Mouse (Mus musculus) midbrain, embryonic 11.5 days (tissue): ENCODE results near the gene Ube2h. TPM values are rescaled to one million over a fixed set of nuclear protein-coding genes. Genes with fewer than 3 reads are reported as not detected.

Experiments used
- ATAC-seq: fragments of 200-750 bp; cut with Nextera tagmentation; 2 replicates; pipeline ENCODE4 v1.8.0; 2017; ENCODE audit warnings: moderate TSS enrichment, moderate library complexity; ENCODE audit not compliant: low FRiP score
- DNase-seq: peaks from one replicate; pipeline ENCODE4 v3.0.0; 2015; ENCODE audit warnings: low spot score; ENCODE audit errors: missing footprints
- H3K27ac ChIP-seq: fragments of 300-500 bp; sonication (generic); 2 replicates; pipeline ENCODE4 v1.5.1; 2014; ENCODE audit warnings: low read depth, low read length
- H3K27me3 ChIP-seq: fragments of 300-500 bp; sonication (generic); 2 replicates; pipeline ENCODE4 v1.6.1; 2014; ENCODE audit warnings: mild to moderate bottlenecking, low read length, moderate library complexity, mixed read lengths; ENCODE audit not compliant: control insufficient read depth, insufficient read depth
- H3K36me3 ChIP-seq: fragments of 300-500 bp; sonication (generic); 2 replicates; pipeline ENCODE4 v1.6.1; 2014; ENCODE audit warnings: mild to moderate bottlenecking, low read length, moderate library complexity, mixed read lengths; ENCODE audit not compliant: control insufficient read depth, insufficient read depth
- H3K4me1 ChIP-seq: fragments of 300-500 bp; sonication (generic); 2 replicates; pipeline ENCODE4 v1.6.1; 2014; ENCODE audit warnings: low read length; ENCODE audit not compliant: control insufficient read depth, insufficient read depth
- H3K4me2 ChIP-seq: fragments of 300-500 bp; sonication (generic); 2 replicates; pipeline ENCODE4 v1.6.1; 2014; ENCODE audit warnings: mild to moderate bottlenecking, moderate library complexity
- H3K4me3 ChIP-seq: fragments of 300-500 bp; sonication (generic); 2 replicates; pipeline ENCODE4 v1.5.1; 2014; ENCODE audit warnings: low read depth, low read length
- H3K9ac ChIP-seq: fragments of 300-500 bp; sonication (generic); 2 replicates; pipeline ENCODE4 v1.6.1; 2014; ENCODE audit warnings: low read length
- H3K9me3 ChIP-seq: fragments of 300-500 bp; sonication (generic); 2 replicates; pipeline ENCODE4 v1.6.1; 2016; ENCODE audit warnings: low read length; ENCODE audit not compliant: control insufficient read depth
- WGBS: fragments of 180-500 bp; shearing (Covaris S2); extraction: QIAGEN DNeasy Blood & Tissue Kit; methylation state at CpG from one replicate; pipeline ENCODE4 v1.1.7; 2014; 5-methylcytosine and 5-hydroxymethylcytosine counted together
- polyA plus RNA-seq: library from polyadenylated mRNA; unstranded; fragments of >200 nt; fragmentation: Nextera tagmentation; extraction: Ambion mirVana; gene quantifications from 2 replicates; pipeline ENCODE4 v1.2.1, GENCODE M21; 2014

The Ube2h gene
- polyA plus RNA-seq, 1 experiment from 2014 or later = 52.3 TPM

- DNase-seq (peak; percentile 66), ATAC-seq (no peak)
- H3K36me3 ChIP-seq = no peaks in the 10 kb centered on the region; the same call in 1 of the 2 replicates
- H3K4me1 ChIP-seq = peaks cover 4% of the 10 kb centered on the region
- H3K9ac ChIP-seq = no peak overlapping the region
- 89% methylated on average over 7 of the region's 7 CpGs for WGBS
- H3K9me3 ChIP-seq = no peaks in the 10 kb centered on the region
- H3K27ac ChIP-seq = no peak overlapping the region
- H3K27me3 ChIP-seq = no peaks in the 10 kb centered on the region
- no peak overlapping the region for H3K4me2 ChIP-seq
- no peak overlapping the region for H3K4me3 ChIP-seq
Measured at GRCm38 (mm10) chr6:30267486-30267885, 36.9 kb downstream of the Ube2h start.

GRCm38 (mm10) chr6:30265402-30265801, 38.9 kb downstream of the Ube2h start:
- ATAC-seq (no peak), DNase-seq (peak; percentile 35)
- no peak overlapping the region for H3K4me3 ChIP-seq
- no peak overlapping the region for H3K9ac ChIP-seq
- no peaks in the 10 kb centered on the region; the same call in 1 of the 2 replicates for H3K36me3 ChIP-seq
- H3K27ac ChIP-seq = no peak overlapping the region
- no peaks in the 10 kb centered on the region for H3K4me1 ChIP-seq
- no peak overlapping the region for H3K4me2 ChIP-seq
- WGBS = 90% methylated on average over 4 of the region's 4 CpGs
- H3K27me3 ChIP-seq = no peaks in the 10 kb centered on the region
- H3K9me3 ChIP-seq = no peaks in the 10 kb centered on the region

- no peaks in the 10 kb centered on the region for H3K4me1 ChIP-seq
- no peak overlapping the region for H3K4me2 ChIP-seq
- WGBS = 90% methylated on average over 4 of the region's 4 CpGs
- H3K27me3 ChIP-seq = no peaks in the 10 kb centered on the region
- no peak overlapping the region for H3K9ac ChIP-seq
- no peak overlapping the region for H3K4me3 ChIP-seq
- DNase-seq (peak; percentile 39), ATAC-seq (no peak)
- no peaks in the 10 kb centered on the region for H3K9me3 ChIP-seq
- H3K36me3 ChIP-seq = peaks cover 4% of the 10 kb centered on the region; the same call in 1 of the 2 replicates
- H3K27ac ChIP-seq = no peak overlapping the region
Measured at GRCm38 (mm10) chr6:30263053-30263452, 41.3 kb downstream of the Ube2h start.

- no peaks in the 10 kb centered on the region for H3K27me3 ChIP-seq
- no peak for DNase-seq
- ATAC-seq = no peak
- no peak overlapping the region for H3K4me3 ChIP-seq
- peaks cover 4% of the 10 kb centered on the region; the same call in 1 of the 2 replicates for H3K36me3 ChIP-seq
- H3K4me2 ChIP-seq = no peak overlapping the region
- H3K9me3 ChIP-seq = no peaks in the 10 kb centered on the region
- no peak overlapping the region for H3K27ac ChIP-seq
- no peak overlapping the region for H3K9ac ChIP-seq
- H3K4me1 ChIP-seq = no peaks in the 10 kb centered on the region
- 90% methylated on average over 6 of the region's 6 CpGs for WGBS
Measured at GRCm38 (mm10) chr6:30259271-30259670, 45.1 kb downstream of the Ube2h start.

GRCm38 (mm10) chr6:30257962-30258361, 46.4 kb downstream of the Ube2h start:
- peaks cover 4% of the 10 kb centered on the region; the same call in 1 of the 2 replicates for H3K36me3 ChIP-seq
- ATAC-seq = no peak
- 78% methylated on average over 1 of the region's 1 CpGs for WGBS

GRCm38 (mm10) chr6:30255846-30256245, 48.5 kb downstream of the Ube2h start:
- 93% methylated on average over 1 of the region's 1 CpGs for WGBS

More at GRCm38 (mm10) chr6:30257962-30258361, 46.4 kb downstream of the Ube2h start:
- no peaks in the 10 kb centered on the region for H3K9me3 ChIP-seq
- no peak overlapping the region for H3K4me2 ChIP-seq
- H3K4me3 ChIP-seq = no peak overlapping the region
- no peaks in the 10 kb centered on the region for H3K27me3 ChIP-seq
- peak; percentile 53 for DNase-seq
- H3K27ac ChIP-seq = no peak overlapping the region
- H3K4me1 ChIP-seq = no peaks in the 10 kb centered on the region
- H3K9ac ChIP-seq = no peak overlapping the region

GRCm38 (mm10) chr6:30252271-30253010, 51.9 kb downstream of the Ube2h start:
- H3K4me2 ChIP-seq = no peak overlapping the region
- ATAC-seq = no peak
- H3K27ac ChIP-seq = no peak overlapping the region
- DNase-seq = peak; percentile 76
- H3K36me3 ChIP-seq = no peaks in the 10 kb centered on the region
- WGBS = 94% methylated on average over 5 of the region's 5 CpGs
- no peaks in the 10 kb centered on the region for H3K27me3 ChIP-seq
- H3K9me3 ChIP-seq = no peaks in the 10 kb centered on the region
- no peak overlapping the region for H3K4me3 ChIP-seq
- H3K4me1 ChIP-seq = no peaks in the 10 kb centered on the region
- no peak overlapping the region for H3K9ac ChIP-seq

More at GRCm38 (mm10) chr6:30255846-30256245, 48.5 kb downstream of the Ube2h start:
- no peak overlapping the region for H3K27ac ChIP-seq
- H3K9me3 ChIP-seq = no peaks in the 10 kb centered on the region
- no peak overlapping the region for H3K4me3 ChIP-seq
- DNase-seq (peak; percentile 45), ATAC-seq (no peak)
- no peaks in the 10 kb centered on the region for H3K4me1 ChIP-seq
- no peak overlapping the region for H3K4me2 ChIP-seq
- H3K9ac ChIP-seq = no peak overlapping the region
- H3K27me3 ChIP-seq = no peaks in the 10 kb centered on the region
- H3K36me3 ChIP-seq = peaks cover 4% of the 10 kb centered on the region; the same call in 1 of the 2 replicates

GRCm38 (mm10) chr6:30248708-30249107, 55.6 kb downstream of the Ube2h start:
- Histone ChIP-seq H3K4me2 (no peak overlapping the region), H3K27me3 (no peaks in the 10 kb centered on the region), H3K9ac (no peak overlapping the region), H3K36me3 (no peaks in the 10 kb centered on the region), H3K27ac (no peak overlapping the region), H3K4me1 (no peaks in the 10 kb centered on the region), H3K9me3 (no peaks in the 10 kb centered on the region), H3K4me3 (no peak overlapping the region)
- ATAC-seq (no peak), DNase-seq (no peak)
- 94% methylated on average over 3 of the region's 3 CpGs for whole genome bisulfite sequencing

GRCm38 (mm10) chr6:30245940-30246339, 58.4 kb downstream of the Ube2h start:
- H3K4me3 ChIP-seq = no peak overlapping the region
- DNase-seq = no peak
- no peak overlapping the region for H3K4me2 ChIP-seq
- H3K4me1 ChIP-seq = no peaks in the 10 kb centered on the region
- H3K27me3 ChIP-seq = no peaks in the 10 kb centered on the region
- H3K27ac ChIP-seq = no peak overlapping the region
- ATAC-seq = no peak
- no peaks in the 10 kb centered on the region; the same call in 1 of the 2 replicates for H3K36me3 ChIP-seq
- no peak overlapping the region for H3K9ac ChIP-seq
- 96% methylated on average over 5 of the region's 5 CpGs for WGBS
- no peaks in the 10 kb centered on the region for H3K9me3 ChIP-seq
